Mouse (Mus musculus): ENCODE measurements around the gene Tmem110. TPM values are rescaled to one million over a fixed set of nuclear protein-coding genes. Genes with fewer than 3 reads are reported as not detected.

Gene Tmem110
- total and polyA plus RNA-seq, 3 experiments = 11.6 to 21.0 TPM; not detected in 1

- no peak for TF ChIP-seq RAD21 (IDR thresholded peaks at IDR 0.05; ENCODE audit: low read depth, low read length)
- no peak for TF ChIP-seq MXI1 (IDR thresholded peaks at IDR 0.05; ENCODE audit: low read depth, low read length)
Observed at GRCm38 (mm10) chr14:30902628-30903027, 77.2 kb downstream of the Tmem110 start (continued).

GRCm38 (mm10) chr14:30903036-30903435 lies 77.6 kb downstream of the Tmem110 start:
- Histone ChIP-seq H3K9ac (ENCODE audit: control insufficient read depth, low read depth, low read length, poor library complexity, severe bottlenecking) (no peak overlapping the region), H3K4me1 (ENCODE audit: control insufficient read depth in 1 of 2, insufficient read depth in 2 of 2, low read length in 2 of 2) (peaks cover 3 to 16% of the 10 kb centered on the region in 2 experiments), H3K4me3 (ENCODE audit: control insufficient read depth in 1 of 2, insufficient read depth in 1 of 2, low read depth in 2 of 2, low read length in 2 of 2) (no peak overlapping the region), H3K27ac (ENCODE audit: control insufficient read depth, low read depth, low read length) (peak overlapping the region; percentile 15; the same call in 1 of the 2 replicates), H3K27me3 (ENCODE audit: control insufficient read depth in 1 of 2, insufficient read depth in 2 of 2, low read length in 2 of 2) (no peaks in the 10 kb centered on the region; a peak in 1 of 4 replicates), H3K9me3 (replicated peaks; ENCODE audit: insufficient read depth, low read length) (no peaks in the 10 kb centered on the region), H3K79me2 (ENCODE audit: control insufficient read depth, insufficient read depth, low read length, poor library complexity) (no peaks in the 10 kb centered on the region), H3K36me3 (ENCODE audit: control insufficient read depth in 1 of 2, insufficient read depth in 2 of 2, low read length in 2 of 2) (peaks cover 0 to 6% of the 10 kb centered on the region in 2 experiments; a peak in 2 of 4 replicates)
- peak; percentile 58 for DNase-seq (ENCODE audit: low read depth, low spot score)
- TF ChIP-seq RAD21 (IDR thresholded peaks at IDR 0.05; ENCODE audit: low read depth, low read length) (no peak), ETS1 (IDR thresholded peaks at IDR 0.05; ENCODE audit: low read depth, low read length) (no peak), TAL1 (IDR thresholded peaks at IDR 0.05; ENCODE audit: low read length) (no peak), HCFC1 (IDR thresholded peaks at IDR 0.05; ENCODE audit: low read depth, low read length) (no peak), EP300 (IDR thresholded peaks at IDR 0.05; ENCODE audit: low read depth in 1 of 2, low read length in 2 of 2) (0 out of 4 replicates have a peak, but pooled peaks of 1 of the 2 experiments have one; percentile 39), USF2 (IDR thresholded peaks at IDR 0.05; ENCODE audit: borderline replicate concordance in 1 of 2, insufficient read depth in 1 of 2, low read depth in 1 of 2, low read length in 2 of 2) (no peak), TBP (IDR thresholded peaks at IDR 0.05; ENCODE audit: low read depth, low read length) (peak; percentile 43; the same call in 1 of the 2 replicates), MAFK (IDR thresholded peaks at IDR 0.05; ENCODE audit: borderline replicate concordance, low read depth, low read length) (no peak), GABPA (IDR thresholded peaks at IDR 0.05; ENCODE audit: low read depth, low read length) (no peak), RCOR1 (IDR thresholded peaks at IDR 0.05; ENCODE audit: low read depth, low read length) (no peak), JUND (IDR thresholded peaks at IDR 0.05; ENCODE audit: low read depth, low read length) (no peak), USF1 (IDR thresholded peaks at IDR 0.05; ENCODE audit: low read depth, low read length) (no peak), ZC3H11A (IDR thresholded peaks at IDR 0.05; ENCODE audit: low read depth, low read length) (no peak), MYB (IDR thresholded peaks at IDR 0.05; ENCODE audit: low read depth, low read length) (no peak), KAT2A (conservative IDR thresholded peaks at IDR 0.05; ENCODE audit: low read depth, low read length) (no peak), NRF1 (IDR thresholded peaks at IDR 0.05; ENCODE audit: insufficient read depth, low read depth, low read length, poor library complexity, severe bottlenecking) (no peak), MXI1 (IDR thresholded peaks at IDR 0.05; ENCODE audit: low read depth, low read length) (no peak), SMC3 (IDR thresholded peaks at IDR 0.05; ENCODE audit: low read depth, low read length) (no peak), UBTF (IDR thresholded peaks at IDR 0.05; ENCODE audit: borderline replicate concordance, insufficient read depth, low read depth, low read length) (no peak), POLR2AphosphoS2 (IDR thresholded peaks at IDR 0.05; ENCODE audit: low read length) (no peak), MEF2A (IDR thresholded peaks at IDR 0.05; ENCODE audit: extremely low read depth, insufficient replicate concordance, low read depth, low read length, poor library complexity, severe bottlenecking) (no peak), MAX (IDR thresholded peaks at IDR 0.05; ENCODE audit: low read length) (no peak), MAZ (IDR thresholded peaks at IDR 0.05; ENCODE audit: low read depth, low read length) (peak; percentile 44; the same call in 1 of the 2 replicates), TCF12 (IDR thresholded peaks at IDR 0.05; ENCODE audit: low read depth, low read length) (no peak), GATA1 (IDR thresholded peaks at IDR 0.05; ENCODE audit: low read depth, low read length) (peak; percentile 40; the same call in 1 of the 2 replicates), ELF1 (IDR thresholded peaks at IDR 0.05; ENCODE audit: low read depth, low read length) (no peak), SIN3A (IDR thresholded peaks at IDR 0.05; ENCODE audit: low read length) (no peak), NELFE (IDR thresholded peaks at IDR 0.05; ENCODE audit: low read depth, low read length) (no peak), POLR2A (IDR thresholded peaks at IDR 0.05; ENCODE audit: control insufficient read depth in 1 of 2, insufficient read depth in 1 of 2, low read depth in 1 of 2, low read length in 2 of 2, poor library complexity in 1 of 2) (no peak), CHD2 (IDR thresholded peaks at IDR 0.05; ENCODE audit: low read length) (no peak), BHLHE40 (IDR thresholded peaks at IDR 0.05; ENCODE audit: borderline replicate concordance, low read depth, low read length) (no peak)
